Mouse (Mus musculus) right cerebral cortex, postnatal 14 days (tissue): ENCODE measurements around the gene Olfr267.

ENCODE experiments used
- DNase-seq: peaks from one replicate; pipeline ENCODE4 v3.0.0; 2022

The Olfr267 gene

DNA sequence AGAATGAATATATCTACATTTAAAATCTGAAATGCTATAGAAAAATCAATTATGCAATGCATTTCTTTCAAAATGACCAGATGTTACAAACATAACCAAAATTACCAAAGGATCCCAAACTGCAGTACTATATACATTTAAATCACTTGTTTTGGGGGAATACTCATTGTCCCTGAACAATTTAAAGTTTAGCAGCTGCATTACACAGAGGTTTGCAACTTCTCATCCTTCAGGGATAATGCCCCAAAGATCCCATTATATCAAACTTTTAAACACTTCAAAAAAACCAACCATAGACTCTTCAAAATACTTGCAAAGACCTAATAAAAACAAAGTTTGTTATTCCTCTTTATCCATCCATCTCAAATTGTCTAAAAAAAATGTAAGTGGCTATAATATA lies at the start of gene Olfr267:
Gene Olfr267, minus strand, starts transcription at position 101 of the 400 bp plus-strand sequence.
- no peak for DNase-seq

DNA sequence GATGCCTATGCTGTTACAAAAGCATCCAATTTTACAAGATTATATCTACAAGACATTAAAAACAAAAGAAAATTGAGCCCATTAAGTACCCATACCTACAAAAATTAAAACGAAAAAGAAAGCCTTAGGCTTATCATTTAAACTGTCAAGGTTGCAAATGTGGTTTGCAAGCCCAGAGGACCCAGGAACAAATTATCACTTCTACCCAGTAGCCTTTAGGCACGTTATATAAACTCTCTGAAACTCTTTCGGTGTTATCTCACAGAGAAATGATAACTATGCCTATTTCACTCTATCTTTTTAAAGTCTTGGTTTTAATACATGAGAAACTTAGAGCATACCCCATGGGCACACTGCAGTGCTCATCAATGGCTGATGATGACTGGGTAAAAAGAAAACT lies 45.4 kb upstream of the Olfr267 start:
- DNase-seq, result no peak

GRCm38 (mm10) chr4:58825921-58826320 lies 38.4 kb upstream of the Olfr267 start:
- DNase-seq, result no peak

GRCm38 (mm10) chr4:58786659-58787058 lies 857 bp downstream of the Olfr267 start:
- DNase-seq, result no peak

DNA sequence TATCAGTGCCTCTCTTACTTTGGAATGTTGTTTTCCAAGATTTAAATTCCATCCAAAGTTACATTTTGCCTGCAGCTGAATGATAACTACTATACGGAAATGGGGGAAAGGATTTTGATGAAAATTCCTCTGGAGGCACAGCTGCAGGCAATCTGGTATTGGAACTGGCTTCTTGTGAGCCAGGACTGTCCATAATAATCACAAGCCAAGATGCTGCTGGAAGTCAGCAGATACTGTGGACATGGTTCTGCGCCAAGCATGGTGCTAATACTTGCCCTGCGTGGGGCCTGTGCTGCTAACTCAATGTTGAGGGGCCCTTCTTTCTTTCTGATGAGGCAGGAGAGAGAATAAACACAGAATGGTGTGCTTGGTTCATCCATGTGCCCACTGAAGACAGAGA lies 24.1 kb downstream of the Olfr267 start:
- DNase-seq, result no peak

DNA sequence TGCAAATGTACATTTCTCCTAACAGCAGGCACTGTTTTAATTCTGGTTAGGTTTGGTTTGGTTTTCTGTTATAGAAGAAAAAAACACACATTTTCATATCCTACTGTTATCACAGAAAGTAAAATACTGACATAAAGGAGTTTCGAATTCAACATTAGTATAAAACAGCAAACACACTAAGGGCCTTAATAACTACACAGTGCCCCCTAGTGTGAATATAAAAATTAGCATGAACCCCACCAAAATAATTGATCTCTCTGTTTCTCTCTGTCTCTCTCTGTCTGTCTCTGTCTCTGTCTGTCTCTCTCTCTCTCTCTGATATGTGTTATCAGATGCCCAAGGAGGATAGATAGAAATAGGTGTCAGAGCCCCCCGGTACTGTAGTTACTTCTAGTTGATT lies 38.0 kb downstream of the Olfr267 start:
- DNase-seq, result no peak

- no peak for DNase-seq
Observed at GRCm38 (mm10) chr4:58749101-58749500, 38.4 kb downstream of the Olfr267 start.

DNA sequence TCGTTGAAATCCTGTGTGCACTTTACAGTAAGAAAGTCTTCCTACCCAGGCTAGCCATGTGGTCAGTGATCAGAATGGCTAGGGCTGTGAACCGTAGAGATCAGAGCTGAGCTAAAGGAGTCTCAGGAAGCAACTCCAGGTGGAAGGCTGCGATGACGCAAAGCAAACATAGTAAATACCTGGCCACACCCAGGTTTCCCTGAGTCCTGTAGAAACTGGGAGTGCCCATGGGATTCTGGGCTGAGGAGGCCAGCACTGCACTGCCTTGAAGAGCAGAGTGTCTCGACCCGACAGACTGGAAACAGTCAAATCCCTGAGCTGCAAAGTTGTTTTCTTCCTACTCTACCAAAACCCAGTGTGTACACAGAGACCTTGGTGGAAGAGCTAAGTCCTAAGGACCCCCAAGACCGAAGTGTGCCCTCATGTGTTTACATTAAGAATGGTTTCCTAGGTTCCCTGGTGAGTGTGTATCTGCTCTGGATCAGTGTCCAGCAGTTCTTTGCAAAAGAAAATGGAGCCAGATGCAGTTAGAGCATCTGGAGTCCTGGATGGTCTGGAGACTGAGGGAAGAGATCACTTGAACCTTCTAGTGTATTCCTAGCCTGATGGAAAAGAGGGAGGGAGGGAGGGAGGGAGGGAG lies 41.8 kb downstream of the Olfr267 start:
- DNase-seq, result no peak

- DNase-seq, result no peak
Observed at GRCm38 (mm10) chr4:58736867-58737633, 50.5 kb downstream of the Olfr267 start.
